Mouse (Mus musculus): ENCODE results near the gene Fxr2.

Fxr2 gene

GRCm38 (mm10) chr11:69632284-69633089 lies at the start of gene Fxr2:
Gene Fxr2 (plus strand): TSS chr11:69632990.
- peak; percentile 100 for DNase-seq (ENCODE audit: low spot score in 2 of 2)

DNA sequence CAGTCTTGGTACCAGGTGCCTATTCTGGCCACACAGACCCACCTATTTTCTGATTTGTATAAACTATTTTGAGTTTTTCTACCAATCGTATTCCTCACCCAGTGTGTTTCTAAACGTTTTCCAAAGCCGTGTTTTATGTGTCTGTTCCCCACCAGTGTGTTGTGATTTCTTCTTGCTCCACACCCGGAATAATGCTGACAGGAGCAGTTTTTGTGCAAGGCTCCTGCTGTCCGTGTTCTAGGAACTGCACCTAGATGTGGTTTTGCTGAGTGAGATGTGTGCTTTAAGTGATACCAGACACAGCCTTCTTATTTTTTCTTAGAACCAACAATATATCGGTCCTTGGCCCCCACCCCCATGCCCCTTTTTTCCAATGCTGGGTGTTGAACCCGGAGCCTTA lies 48.8 kb upstream of the Fxr2 start:
- DNase-seq (ENCODE audit: low spot score in 2 of 2): no peak

- DNase-seq (ENCODE audit: low spot score in 2 of 2): peak in 1 of 2 experiments; percentile 43
Measured at GRCm38 (mm10) chr11:69584937-69585336, 47.9 kb upstream of the Fxr2 start.

GRCm38 (mm10) chr11:69585718-69586325 lies 47.0 kb upstream of the Fxr2 start:
- DNase-seq (ENCODE audit: low spot score in 2 of 2): peak; percentile 67 to 73

DNA sequence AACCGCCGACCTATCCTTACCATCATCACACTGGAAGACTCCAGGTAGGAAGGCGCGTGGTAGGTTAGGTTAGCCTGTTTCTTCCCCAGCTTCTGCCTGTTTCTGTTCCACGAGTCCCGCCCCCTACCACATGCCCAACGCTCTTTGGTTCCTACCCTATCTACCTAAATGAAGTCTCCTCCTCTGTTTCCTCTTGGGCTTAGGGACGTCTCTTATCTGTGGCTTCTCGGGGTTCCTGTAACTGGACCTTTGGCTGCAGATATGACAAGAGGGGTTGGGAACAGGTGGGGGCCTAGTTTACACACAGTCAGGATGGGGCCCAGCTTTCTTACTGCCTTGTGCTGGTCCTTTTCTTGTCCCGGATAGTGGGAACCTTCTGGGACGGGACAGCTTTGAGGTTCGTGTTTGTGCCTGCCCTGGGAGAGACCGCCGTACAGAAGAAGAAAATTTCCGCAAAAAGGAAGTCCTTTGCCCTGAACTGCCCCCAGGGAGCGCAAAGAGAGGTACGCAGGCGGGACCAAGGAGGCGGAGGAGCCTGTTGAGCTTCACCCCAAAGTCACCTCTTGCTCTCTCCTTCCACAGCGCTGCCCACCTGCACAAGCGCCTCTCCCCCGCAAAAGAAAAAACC lies 43.5 kb upstream of the Fxr2 start:
- DNase-seq (ENCODE audit: low spot score in 2 of 2): peak in 1 of 2 experiments; percentile 31

DNA sequence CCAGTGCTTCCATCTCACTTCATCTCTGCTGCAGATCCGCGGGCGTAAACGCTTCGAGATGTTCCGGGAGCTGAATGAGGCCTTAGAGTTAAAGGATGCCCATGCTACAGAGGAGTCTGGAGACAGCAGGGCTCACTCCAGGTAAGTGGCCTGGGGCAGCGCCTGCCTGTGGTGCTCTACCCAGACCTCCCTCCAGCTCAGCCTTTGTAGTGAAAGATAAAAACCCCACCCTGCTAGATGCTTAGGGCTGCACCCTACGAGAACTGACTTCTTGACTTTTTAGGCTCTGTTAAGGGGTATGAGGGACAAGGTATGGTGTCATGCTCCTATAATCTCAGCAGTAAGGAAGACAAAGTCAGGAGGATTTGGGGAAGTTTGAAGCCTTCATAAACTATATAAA lies 42.2 kb upstream of the Fxr2 start:
- no peak for DNase-seq (ENCODE audit: low spot score in 2 of 2)

GRCm38 (mm10) chr11:69591424-69591823 lies 41.4 kb upstream of the Fxr2 start:
- no peak for DNase-seq (ENCODE audit: low spot score in 2 of 2)

GRCm38 (mm10) chr11:69591899-69592637 lies 40.7 kb upstream of the Fxr2 start:
- DNase-seq (ENCODE audit: low spot score in 2 of 2): no peak

DNA sequence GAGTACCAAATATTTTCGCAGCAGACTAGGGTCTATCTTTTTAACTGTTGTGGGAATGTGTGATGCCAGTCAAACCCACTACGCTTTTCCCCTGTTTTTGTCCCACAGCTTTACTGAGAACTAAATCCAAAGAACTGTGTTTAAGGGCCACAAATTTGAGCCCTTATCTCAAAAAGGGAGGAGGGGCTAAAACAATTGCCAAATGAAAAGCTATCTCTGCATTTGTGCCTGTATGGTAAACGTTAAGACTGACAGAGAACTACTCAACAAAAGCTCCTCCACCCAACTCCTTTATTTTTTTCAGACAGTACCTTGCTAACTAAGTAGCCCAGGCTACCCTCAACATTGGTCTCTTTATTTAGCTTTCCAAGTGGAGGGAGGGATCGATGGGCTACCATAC lies 40.0 kb upstream of the Fxr2 start:
- no peak for DNase-seq (ENCODE audit: low spot score in 2 of 2)

GRCm38 (mm10) chr11:69594853-69595252 lies 37.9 kb upstream of the Fxr2 start:
- no peak for DNase-seq (ENCODE audit: low spot score in 2 of 2)

DNA sequence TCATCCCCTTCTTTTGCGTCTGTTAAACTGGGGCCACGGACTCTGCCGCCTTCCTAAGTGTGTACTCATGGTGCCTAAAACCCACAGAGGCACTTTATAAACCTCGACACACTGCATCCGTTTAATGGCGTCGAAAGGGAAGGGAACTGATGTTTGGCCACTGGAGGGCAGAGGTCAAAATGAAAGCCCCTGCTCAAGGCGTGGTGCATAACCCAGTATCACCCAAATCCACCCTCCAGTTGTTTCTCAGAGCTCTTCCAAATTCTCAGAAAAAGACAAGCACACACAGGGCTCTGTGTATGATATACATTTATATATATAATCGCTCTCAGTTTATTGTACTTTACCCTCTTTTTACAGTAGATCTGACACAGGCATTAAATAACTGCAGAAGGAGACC lies 33.4 kb upstream of the Fxr2 start:
- no peak for DNase-seq (ENCODE audit: low spot score in 2 of 2)

- no peak for DNase-seq (ENCODE audit: low spot score in 2 of 2)
Measured at GRCm38 (mm10) chr11:69600098-69600497, 32.7 kb upstream of the Fxr2 start.

GRCm38 (mm10) chr11:69601768-69602167 lies 31.0 kb upstream of the Fxr2 start:
- no peak for DNase-seq (ENCODE audit: low spot score in 2 of 2)

DNA sequence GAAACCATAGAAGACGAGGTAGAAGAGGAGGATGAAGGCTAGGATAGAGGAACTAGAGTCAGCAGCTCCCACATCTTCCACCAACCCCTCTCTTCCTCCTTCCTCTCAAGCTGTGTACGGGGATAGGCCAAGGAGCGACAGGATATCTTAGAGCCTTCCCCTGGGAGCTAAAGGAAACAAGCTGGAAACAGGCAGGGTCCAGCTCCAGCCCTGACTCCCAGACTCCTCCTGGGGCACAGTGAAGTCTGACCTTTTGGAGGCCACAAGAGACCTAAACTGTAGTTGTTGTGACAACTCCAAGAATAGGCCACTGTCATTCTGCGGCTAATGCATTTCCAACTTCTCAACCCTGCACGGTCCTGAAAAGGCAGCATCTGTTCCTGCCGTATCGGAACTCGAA lies 29.3 kb upstream of the Fxr2 start:
- DNase-seq (ENCODE audit: low spot score in 2 of 2): no peak

- no peak for DNase-seq (ENCODE audit: low spot score in 2 of 2)
Measured at GRCm38 (mm10) chr11:69604347-69604746, 28.4 kb upstream of the Fxr2 start.

DNA sequence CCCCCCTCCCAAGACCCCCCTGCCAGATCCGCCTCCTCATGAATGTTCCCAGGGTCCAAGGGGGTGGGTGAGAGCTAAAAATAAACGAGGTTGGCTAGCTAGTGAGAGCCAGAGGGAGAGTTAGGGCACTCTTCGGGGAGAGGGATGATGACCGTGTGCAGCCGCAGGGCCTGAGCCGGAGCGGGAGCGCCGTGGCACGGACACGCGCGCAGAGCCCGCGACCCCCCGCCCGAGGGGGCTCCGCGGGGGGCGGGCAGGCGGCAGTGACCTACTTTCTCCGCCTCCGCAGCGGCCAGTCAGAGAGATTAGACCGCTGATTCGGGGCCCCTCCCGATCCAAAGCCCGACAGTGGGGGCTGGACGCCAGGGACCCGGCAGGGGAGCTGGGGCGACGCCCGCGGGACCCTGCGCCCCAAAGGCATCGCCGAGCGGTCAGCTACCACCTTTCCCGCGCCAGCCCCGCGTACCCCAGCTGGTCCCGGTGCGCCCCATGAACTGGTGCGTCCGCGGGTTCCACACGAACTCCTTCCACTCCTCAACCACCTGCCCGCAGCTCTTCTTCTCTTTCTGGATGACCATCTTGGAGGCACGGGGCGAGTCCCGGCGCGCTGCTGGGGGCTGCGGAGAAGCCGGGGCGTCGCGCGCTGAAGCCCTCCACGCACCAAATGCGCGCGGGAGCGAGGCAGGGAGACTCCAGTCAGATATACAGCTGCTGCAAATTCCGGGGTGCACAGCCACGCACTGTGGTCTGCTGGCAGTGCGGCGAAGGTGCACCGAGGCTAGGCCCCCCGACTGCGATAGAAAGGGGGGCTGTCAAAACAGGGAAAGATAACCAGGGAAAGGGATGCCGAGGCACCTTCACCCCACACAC lies 27.8 kb upstream of the Fxr2 start:
- peak; percentile 36 to 76 for DNase-seq (ENCODE audit: low spot score in 2 of 2)

- DNase-seq (ENCODE audit: low spot score in 2 of 2): peak; percentile 85 to 91
Measured at GRCm38 (mm10) chr11:69605726-69606490, 26.9 kb upstream of the Fxr2 start, which contains the start of gene Atp1b2. Gene Atp1b2 (minus strand): TSS chr11:69605942.

DNA sequence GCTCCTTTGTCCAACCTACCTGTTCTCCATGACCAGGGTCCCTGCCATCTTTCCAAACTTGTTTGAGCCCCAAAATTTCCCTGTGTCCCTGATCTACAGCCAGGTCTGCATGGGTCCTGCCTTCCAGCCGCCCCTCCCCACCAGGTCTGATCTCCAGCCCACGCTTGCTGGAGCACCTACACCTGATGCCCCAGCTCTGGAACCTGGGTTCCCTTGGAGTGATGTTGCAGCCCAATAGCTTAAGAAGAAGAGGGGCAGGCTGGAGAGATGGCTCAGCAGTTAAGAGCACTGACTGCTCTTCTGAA lies 26.3 kb upstream of the Fxr2 start:
- DNase-seq (ENCODE audit: low spot score in 2 of 2): no peak

DNA sequence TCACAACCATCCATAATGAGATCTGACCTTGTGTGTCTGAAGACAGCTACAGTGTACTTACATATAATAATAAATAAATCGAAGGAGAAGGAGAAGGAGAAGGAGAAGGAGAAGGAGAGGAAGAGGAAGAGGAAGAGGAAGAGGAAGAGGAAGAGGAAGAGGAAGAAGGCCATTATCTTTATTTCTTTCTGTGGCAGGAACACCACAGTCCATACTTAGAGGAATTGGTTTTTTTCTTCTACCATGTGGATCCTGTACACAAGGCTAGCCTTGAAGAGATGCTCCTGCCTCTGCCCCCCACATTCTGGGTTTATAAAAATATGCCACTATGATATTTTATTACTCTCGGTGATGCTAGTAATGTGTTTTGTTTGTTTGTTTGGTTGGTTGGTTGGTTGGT lies 26.0 kb upstream of the Fxr2 start:
- DNase-seq (ENCODE audit: low spot score in 2 of 2): no peak

GRCm38 (mm10) chr11:69608525-69608924 lies 24.3 kb upstream of the Fxr2 start:
- DNase-seq (ENCODE audit: low spot score in 2 of 2): no peak

GRCm38 (mm10) chr11:69609416-69609815 lies 23.4 kb upstream of the Fxr2 start:
- no peak for DNase-seq (ENCODE audit: low spot score in 2 of 2)
